ENCODE assay signal across 8 mouse cellular contexts in the genomic region with DNA sequence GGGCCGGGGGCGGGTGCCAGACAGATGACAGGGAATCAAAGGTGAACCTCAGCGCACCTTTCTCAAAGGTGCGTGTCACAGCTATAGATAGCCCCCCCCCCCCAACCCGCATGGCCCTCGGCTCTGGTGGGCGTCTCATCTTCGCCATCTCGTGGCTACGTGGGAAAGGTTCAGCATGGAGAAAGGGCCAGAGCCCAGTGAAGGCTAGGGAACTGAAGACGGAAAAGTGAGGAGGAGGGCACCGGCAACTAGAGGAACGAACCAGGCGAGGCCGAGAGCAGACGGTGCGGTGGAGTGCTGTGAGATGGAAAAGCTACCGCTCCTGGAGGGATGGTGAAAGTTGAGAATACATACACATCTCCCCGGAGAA. TPM values are rescaled to one million over a fixed set of nuclear protein-coding genes. Genes with fewer than 3 reads are reported as not detected.
A peak's percentile ranks its signal among the peaks of the same experiment; 100 is the strongest.
DNase-seq lines count a peak whose midpoint lies in the region; ATAC-seq and TF ChIP-seq lines count a peak whose summit lies in the region.

No protein-coding gene starts in this region.

- peak overlapping the region; percentile 59 for H3K4me3 ChIP-seq in erythroblast, embryonic 14.5 days (replicated peaks)
- H3K4me3 ChIP-seq in forebrain, embryonic 13.5 days = peak overlapping the region; percentile 79
- H3K4me3 ChIP-seq in hindbrain, postnatal 0 days (ENCODE audit: low read length) = peak overlapping the region; percentile 67
- peak overlapping the region; percentile 58 for H3K4me3 ChIP-seq in liver, embryonic 16.5 days (ENCODE audit: low read depth, low read length)

- ATAC-seq in erythroblast, adult 5-6 weeks (replicated peaks; ENCODE audit: low FRiP score, poor library complexity, severe bottlenecking) = no peak
- no peak for ATAC-seq in forebrain, embryonic 13.5 days
- no peak for ATAC-seq in hindbrain, postnatal 0 days
- no peak for ATAC-seq in liver, embryonic 16.5 days (ENCODE audit: low read depth)

- TF ChIP-seq CTCF in hindbrain, postnatal 0 days (IDR thresholded peaks at IDR 0.05; ENCODE audit: low read depth) = peak; percentile 75

- peaks cover 61% of the 10 kb centered on the region for H3K4me1 ChIP-seq in erythroblast, embryonic 14.5 days (ENCODE audit: control insufficient read depth)
- peaks cover 56% of the 10 kb centered on the region for H3K4me1 ChIP-seq in forebrain, embryonic 13.5 days
- H3K4me1 ChIP-seq in hindbrain, postnatal 0 days (ENCODE audit: insufficient read depth, low read length) = peaks cover 22% of the 10 kb centered on the region
- peaks cover 47% of the 10 kb centered on the region for H3K4me1 ChIP-seq in liver, embryonic 16.5 days (ENCODE audit: control insufficient read depth, low read depth, low read length)

- H3K9ac ChIP-seq in forebrain, embryonic 13.5 days = peak overlapping the region; percentile 9
- H3K9ac ChIP-seq in hindbrain, postnatal 0 days (replicated peaks; ENCODE audit: low read length) = peak overlapping the region; percentile 43
- peak overlapping the region; percentile 25 for H3K9ac ChIP-seq in liver, embryonic 16.5 days (ENCODE audit: low read depth, low read length)

- H3K27me3 ChIP-seq in erythroblast, embryonic 14.5 days (ENCODE audit: control insufficient read depth) = peaks cover 72% of the 10 kb centered on the region
- H3K27me3 ChIP-seq in forebrain, embryonic 13.5 days = peaks cover 32% of the 10 kb centered on the region
- H3K27me3 ChIP-seq in hindbrain, postnatal 0 days (ENCODE audit: insufficient read depth, low read length) = peaks cover 7% of the 10 kb centered on the region
- H3K27me3 ChIP-seq in liver, embryonic 16.5 days (ENCODE audit: control insufficient read depth, insufficient read depth, low read depth, low read length) = peaks cover 56% of the 10 kb centered on the region

- peak overlapping the region; percentile 99 for H3K27ac ChIP-seq in forebrain, embryonic 13.5 days
- H3K27ac ChIP-seq in hindbrain, postnatal 0 days = peak overlapping the region; percentile 75
- peak overlapping the region; percentile 58; the same call in 1 of the 2 replicates for H3K27ac ChIP-seq in liver, embryonic 16.5 days (ENCODE audit: low read length)

- no peaks in the 10 kb centered on the region for H3K9me3 ChIP-seq in erythroblast, embryonic 14.5 days (ENCODE audit: control insufficient read depth, low read length)
- H3K9me3 ChIP-seq in forebrain, embryonic 13.5 days (replicated peaks) = no peaks in the 10 kb centered on the region
- no peaks in the 10 kb centered on the region for H3K9me3 ChIP-seq in hindbrain, postnatal 0 days (ENCODE audit: low read length)
- no peaks in the 10 kb centered on the region for H3K9me3 ChIP-seq in liver, embryonic 16.5 days (replicated peaks; ENCODE audit: control insufficient read depth, low read length)

- peak; percentile 64 for DNase-seq in Muller cell, postnatal 12 days (ENCODE audit: inconsistent ontology term)
- peak; percentile 67 for DNase-seq in hindbrain, postnatal 0 days (ENCODE audit: low spot score)
- DNase-seq in retina, embryonic 14.5 days (ENCODE audit: low spot score) = peak; percentile 61
- DNase-seq in right cerebral cortex, postnatal 25 days = no peak

- H3K4me2 ChIP-seq in forebrain, embryonic 13.5 days = peak overlapping the region; percentile 99
- H3K4me2 ChIP-seq in hindbrain, postnatal 0 days (ENCODE audit: low read depth, low read length) = peak overlapping the region; percentile 98
- peak overlapping the region; percentile 89 for H3K4me2 ChIP-seq in liver, embryonic 16.5 days (ENCODE audit: low read depth, low read length)

- WGBS in forebrain, embryonic 13.5 days = 2% methylated on average over 19 of the region's 19 CpGs
- under 1% methylated on average over 19 of the region's 19 CpGs for WGBS in hindbrain, postnatal 0 days
- WGBS in liver, embryonic 16.5 days (ENCODE audit: insufficient replicate concordance) = under 1% methylated on average over 19 of the region's 19 CpGs

- H3K36me3 ChIP-seq in erythroblast, embryonic 14.5 days (ENCODE audit: control insufficient read depth) = no peaks in the 10 kb centered on the region
- no peaks in the 10 kb centered on the region for H3K36me3 ChIP-seq in forebrain, embryonic 13.5 days (ENCODE audit: poor library complexity, severe bottlenecking)
- no peaks in the 10 kb centered on the region for H3K36me3 ChIP-seq in hindbrain, postnatal 0 days (ENCODE audit: insufficient read depth, low read length)
- H3K36me3 ChIP-seq in liver, embryonic 16.5 days (ENCODE audit: control insufficient read depth, insufficient read depth) = no peaks in the 10 kb centered on the region

RNA-seq across cellular contexts. Expression of gene Kdm6b, which starts 6.0 kb away (rescaled TPM):
- polyA plus RNA-seq in erythroblast, embryonic 14.5 days (2012) = 0.51 and 0.65 TPM in 2 replicates
- total RNA-seq in erythroblast, adult 5-6 weeks (2015; ENCODE audit: low replicate concordance) = 5.8 and 8.2 TPM in 2 replicates
- total RNA-seq in erythroblast, adult 5-6 weeks (2017; ENCODE audit: low replicate concordance) = 0.84 and 1.5 TPM in 2 replicates
- polyA plus RNA-seq in forebrain, embryonic 13.5 days (2015; fragmentation: Nextera tagmentation; extraction: Ambion mirVana) = 55.4 and 59.3 TPM in 2 replicates
- total RNA-seq in hindbrain, postnatal 0 days (2014; rRNA removed) = 8.0 and 10.5 TPM in 2 replicates
- 20.5 and 22.3 TPM in 2 replicates for polyA plus RNA-seq in hindbrain, postnatal 0 days (2015; fragmentation: Nextera tagmentation; extraction: Ambion mirVana)
- 4.1 and 4.3 TPM in 2 replicates for polyA plus RNA-seq in liver, embryonic 16.5 days (2015; fragmentation: Nextera tagmentation; extraction: Ambion mirVana)

RNA-seq across cellular contexts. Expression of gene Tmem88, which starts 21.4 kb away (rescaled TPM):
- 0.08 TPM in 1 of 2 replicates, not detected in the other for polyA plus RNA-seq in erythroblast, embryonic 14.5 days (2012)
- not detected in 2 replicates for total RNA-seq in erythroblast, adult 5-6 weeks (2015; ENCODE audit: low replicate concordance)
- not detected in 2 replicates for total RNA-seq in erythroblast, adult 5-6 weeks (2017; ENCODE audit: low replicate concordance)
- polyA plus RNA-seq in forebrain, embryonic 13.5 days (2015; fragmentation: Nextera tagmentation; extraction: Ambion mirVana) = 6.3 and 6.6 TPM in 2 replicates
- total RNA-seq in hindbrain, postnatal 0 days (2014; rRNA removed) = 3.8 and 4.3 TPM in 2 replicates
- polyA plus RNA-seq in hindbrain, postnatal 0 days (2015; fragmentation: Nextera tagmentation; extraction: Ambion mirVana) = 8.7 and 9.5 TPM in 2 replicates
- polyA plus RNA-seq in liver, embryonic 16.5 days (2015; fragmentation: Nextera tagmentation; extraction: Ambion mirVana) = 7.1 and 7.8 TPM in 2 replicates

RNA-seq across cellular contexts. Expression of gene Cyb5d1, which starts 24.0 kb away (rescaled TPM):
- polyA plus RNA-seq in erythroblast, embryonic 14.5 days (2012) = 0.12 and 0.40 TPM in 2 replicates
- 12.5 and 16.1 TPM in 2 replicates for total RNA-seq in erythroblast, adult 5-6 weeks (2015; ENCODE audit: low replicate concordance)
- 23.5 and 31.4 TPM in 2 replicates for total RNA-seq in erythroblast, adult 5-6 weeks (2017; ENCODE audit: low replicate concordance)
- 45.9 and 48.6 TPM in 2 replicates for polyA plus RNA-seq in forebrain, embryonic 13.5 days (2015; fragmentation: Nextera tagmentation; extraction: Ambion mirVana)
- total RNA-seq in hindbrain, postnatal 0 days (2014; rRNA removed) = 21.8 and 26.9 TPM in 2 replicates
- 18.5 and 22.2 TPM in 2 replicates for polyA plus RNA-seq in hindbrain, postnatal 0 days (2015; fragmentation: Nextera tagmentation; extraction: Ambion mirVana)
- 9.5 and 9.9 TPM in 2 replicates for polyA plus RNA-seq in liver, embryonic 16.5 days (2015; fragmentation: Nextera tagmentation; extraction: Ambion mirVana)

RNA-seq across cellular contexts. Expression of gene Naa38, which starts 24.1 kb away (rescaled TPM):
- 17.5 and 24.2 TPM in 2 replicates for polyA plus RNA-seq in erythroblast, embryonic 14.5 days (2012)
- total RNA-seq in erythroblast, adult 5-6 weeks (2015; ENCODE audit: low replicate concordance) = 25.6 and 30.3 TPM in 2 replicates
- total RNA-seq in erythroblast, adult 5-6 weeks (2017; ENCODE audit: low replicate concordance) = 18.5 and 25.2 TPM in 2 replicates
- 100.0 and 108 TPM in 2 replicates for polyA plus RNA-seq in forebrain, embryonic 13.5 days (2015; fragmentation: Nextera tagmentation; extraction: Ambion mirVana)
- 77.1 and 99.0 TPM in 2 replicates for total RNA-seq in hindbrain, postnatal 0 days (2014; rRNA removed)
- polyA plus RNA-seq in hindbrain, postnatal 0 days (2015; fragmentation: Nextera tagmentation; extraction: Ambion mirVana) = 162 and 163 TPM in 2 replicates
- 73.4 and 76.8 TPM in 2 replicates for polyA plus RNA-seq in liver, embryonic 16.5 days (2015; fragmentation: Nextera tagmentation; extraction: Ambion mirVana)

RNA-seq across cellular contexts. Expression of gene Chd3, which starts 50.2 kb away (rescaled TPM):
- polyA plus RNA-seq in erythroblast, embryonic 14.5 days (2012) = 1.1 and 1.8 TPM in 2 replicates
- 7.9 and 9.8 TPM in 2 replicates for total RNA-seq in erythroblast, adult 5-6 weeks (2015; ENCODE audit: low replicate concordance)
- 16.8 and 18.5 TPM in 2 replicates for total RNA-seq in erythroblast, adult 5-6 weeks (2017; ENCODE audit: low replicate concordance)
- polyA plus RNA-seq in forebrain, embryonic 13.5 days (2015; fragmentation: Nextera tagmentation; extraction: Ambion mirVana) = 104 and 106 TPM in 2 replicates
- 252 and 255 TPM in 2 replicates for total RNA-seq in hindbrain, postnatal 0 days (2014; rRNA removed)
- polyA plus RNA-seq in hindbrain, postnatal 0 days (2015; fragmentation: Nextera tagmentation; extraction: Ambion mirVana) = 46.6 and 49.7 TPM in 2 replicates
- polyA plus RNA-seq in liver, embryonic 16.5 days (2015; fragmentation: Nextera tagmentation; extraction: Ambion mirVana) = 5.0 and 5.7 TPM in 2 replicates
